Mouse (Mus musculus) erythroblast, embryonic 14.5 days (primary cell): ENCODE measurements around the gene Tmem132c.

Experiments used
- GATA1 ChIP-seq: IDR thresholded peaks from 2 replicates; pipeline ENCODE4 v1.6.1; 2012; ENCODE audit warnings: low read length, inconsistent platforms, mixed read lengths
- TAL1 ChIP-seq: IDR thresholded peaks from 3 replicates; pipeline ENCODE4 v1.6.1; 2012; ENCODE audit warnings: low read length, inconsistent platforms, mixed read lengths

DNA sequence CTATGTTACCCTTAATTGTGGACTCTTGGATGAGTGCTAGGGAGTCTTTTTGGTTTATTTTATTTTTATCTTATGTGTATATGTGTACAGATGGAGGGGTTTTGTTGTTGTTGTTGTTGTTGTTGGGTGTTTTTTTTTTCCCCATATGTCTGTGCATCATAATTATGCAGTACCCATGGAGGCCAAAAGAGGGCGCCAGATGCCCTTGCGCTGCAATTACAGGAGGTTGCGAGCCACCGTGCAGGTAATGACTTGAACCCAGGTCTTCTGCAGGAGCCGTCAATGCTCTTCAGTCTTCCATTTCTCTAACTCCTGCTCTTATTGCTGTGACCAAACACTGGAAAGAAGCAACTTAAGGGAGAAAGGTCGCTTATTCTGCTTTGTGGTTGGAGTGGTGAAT lies 23.9 kb upstream of the Tmem132c start:
- TF ChIP-seq TAL1: no peak
- no peak for TF ChIP-seq GATA1
